Mouse (Mus musculus) embryonic fibroblast, embryonic 13.5 days (primary cell): ENCODE measurements around the gene Atp1b3.
"Not testable (repeated sequence)": the region's sequence is repeated elsewhere in the genome, so short reads cannot be mapped to it uniquely, and the experiment has no call there.

Experiments used
- CTCF ChIP-seq: IDR thresholded peaks from 2 replicates; pipeline ENCODE4 v1.5.1; 2011; ENCODE audit warnings: mild to moderate bottlenecking, control low read depth, low read length, moderate library complexity, borderline replicate concordance; ENCODE audit not compliant: insufficient read depth
- POLR2A ChIP-seq: IDR thresholded peaks from 2 replicates; pipeline ENCODE4 v1.6.1; 2011; ENCODE audit warnings: low read depth, mild to moderate bottlenecking, control low read depth, low read length, moderate library complexity

GRCm38 (mm10) chr9:96399916-96400315 lies 35.7 kb upstream of the Atp1b3 start:
- not testable (repeated sequence) for TF ChIP-seq CTCF, POLR2A
